Mouse (Mus musculus): Measurements from ENCODE around the gene Ppp1r12b.

- TF ChIP-seq HCFC1 (IDR thresholded peaks at IDR 0.05; ENCODE audit: borderline replicate concordance, insufficient read depth, low read length) (no peak), ZNF384 (IDR thresholded peaks at IDR 0.05; ENCODE audit: low read depth, low read length) (no peak), CHD2 (IDR thresholded peaks at IDR 0.05; ENCODE audit: low read depth, low read length) (no peak), MAFK (IDR thresholded peaks at IDR 0.05; ENCODE audit: insufficient read depth, low read depth, low read length) (no peak), ZC3H11A (IDR thresholded peaks at IDR 0.05; ENCODE audit: borderline replicate concordance, low read depth, low read length) (no peak)
These were observed 66.1 kb downstream of the Ppp1r12b start for GRCm38 (mm10) chr1:134889629-134890028.

Data from ES-E14 (cell line).